Mouse (Mus musculus): ENCODE measurements at regions not wholly inside any gene's neighbourhood (a gene's known extent, or its start where the extent isn't known, plus 50 kb on each side); places are given as distances from the start of the nearest gene placed in this dataset.

GRCm38 (mm10) chr13:71612393-71613179 lies 350.9 kb downstream of the Irx1 start:
- no peaks in the 10 kb centered on the region for H3K27me3 ChIP-seq (ENCODE audit: control insufficient read depth, insufficient read depth, low read length)
- no peaks in the 10 kb centered on the region for H3K4me1 ChIP-seq (ENCODE audit: control insufficient read depth, insufficient read depth, low read length)
- ATAC-seq (ENCODE audit: insufficient read depth, low FRiP score, low TSS enrichment) = no peak
- DNase-seq (ENCODE audit: low spot score) = no peak
- no peak overlapping the region for H3K9ac ChIP-seq (ENCODE audit: low read length)
- no peak overlapping the region for H3K4me3 ChIP-seq (ENCODE audit: low read depth, low read length)
- H3K27ac ChIP-seq (ENCODE audit: low read depth, low read length) = no peak overlapping the region
- WGBS = 86% methylated on average over 7 of the region's 7 CpGs
- H3K36me3 ChIP-seq (ENCODE audit: control insufficient read depth, insufficient read depth, low read length) = no peaks in the 10 kb centered on the region
- H3K9me3 ChIP-seq (ENCODE audit: control insufficient read depth, low read length) = no peaks in the 10 kb centered on the region
- no peak overlapping the region for H3K4me2 ChIP-seq (ENCODE audit: low read depth)

GRCm38 (mm10) chr13:71582486-71582885 lies 381.0 kb downstream of the Irx1 start:
- Histone ChIP-seq H3K4me2 (ENCODE audit: low read depth) (no peak overlapping the region), H3K4me3 (ENCODE audit: low read depth, low read length) (no peak overlapping the region), H3K27me3 (ENCODE audit: control insufficient read depth, insufficient read depth, low read length) (no peaks in the 10 kb centered on the region), H3K4me1 (ENCODE audit: control insufficient read depth, insufficient read depth, low read length) (no peaks in the 10 kb centered on the region), H3K27ac (ENCODE audit: low read depth, low read length) (no peak overlapping the region), H3K9ac (ENCODE audit: low read length) (no peak overlapping the region), H3K36me3 (ENCODE audit: control insufficient read depth, insufficient read depth, low read length) (no peaks in the 10 kb centered on the region), H3K9me3 (ENCODE audit: control insufficient read depth, low read length) (no peaks in the 10 kb centered on the region)
- no peak for ATAC-seq (ENCODE audit: insufficient read depth, low FRiP score, low TSS enrichment)
- peak; percentile 32 for DNase-seq (ENCODE audit: low spot score)
- 29% methylated on average over 4 of the region's 4 CpGs for WGBS

- no peak for DNase-seq (ENCODE audit: low spot score)
- Histone ChIP-seq H3K9me3 (ENCODE audit: control insufficient read depth, low read length) (no peaks in the 10 kb centered on the region), H3K27me3 (ENCODE audit: control insufficient read depth, insufficient read depth, low read length) (no peaks in the 10 kb centered on the region), H3K9ac (ENCODE audit: low read length) (no peak overlapping the region), H3K4me3 (ENCODE audit: low read depth, low read length) (no peak overlapping the region), H3K4me1 (ENCODE audit: control insufficient read depth, insufficient read depth, low read length) (no peaks in the 10 kb centered on the region), H3K4me2 (ENCODE audit: low read depth) (no peak overlapping the region), H3K36me3 (ENCODE audit: control insufficient read depth, insufficient read depth, low read length) (no peaks in the 10 kb centered on the region), H3K27ac (ENCODE audit: low read depth, low read length) (no peak overlapping the region)
- ATAC-seq (ENCODE audit: insufficient read depth, low FRiP score, low TSS enrichment) = no peak
- WGBS = 69% methylated on average over 6 of the region's 6 CpGs
These were observed 397.6 kb downstream of the Irx1 start for GRCm38 (mm10) chr13:71565895-71566294.

GRCm38 (mm10) chr13:71565388-71565787 lies 398.1 kb downstream of the Irx1 start:
- no peaks in the 10 kb centered on the region for H3K36me3 ChIP-seq (ENCODE audit: control insufficient read depth, insufficient read depth, low read length)
- H3K27me3 ChIP-seq (ENCODE audit: control insufficient read depth, insufficient read depth, low read length) = no peaks in the 10 kb centered on the region
- H3K4me3 ChIP-seq (ENCODE audit: low read depth, low read length) = no peak overlapping the region
- no peak overlapping the region for H3K4me2 ChIP-seq (ENCODE audit: low read depth)
- H3K9me3 ChIP-seq (ENCODE audit: control insufficient read depth, low read length) = no peaks in the 10 kb centered on the region
- WGBS = 87% methylated on average over 7 of the region's 7 CpGs
- no peaks in the 10 kb centered on the region for H3K4me1 ChIP-seq (ENCODE audit: control insufficient read depth, insufficient read depth, low read length)
- no peak overlapping the region for H3K27ac ChIP-seq (ENCODE audit: low read depth, low read length)
- DNase-seq (ENCODE audit: low spot score) (no peak), ATAC-seq (ENCODE audit: insufficient read depth, low FRiP score, low TSS enrichment) (no peak)
- no peak overlapping the region for H3K9ac ChIP-seq (ENCODE audit: low read length)

- no peak overlapping the region for H3K4me2 ChIP-seq (ENCODE audit: low read depth)
- DNase-seq (ENCODE audit: low spot score) = peak; percentile 33
- no peaks in the 10 kb centered on the region; the same call in 1 of the 2 replicates for H3K4me1 ChIP-seq (ENCODE audit: control insufficient read depth, insufficient read depth, low read length)
- WGBS = 50% methylated on average over 14 of the region's 14 CpGs
- H3K9ac ChIP-seq (ENCODE audit: low read length) = no peak overlapping the region
- H3K9me3 ChIP-seq (ENCODE audit: control insufficient read depth, low read length) = no peaks in the 10 kb centered on the region
- peak; percentile 53; the same call in 1 of the 2 replicates for ATAC-seq (ENCODE audit: insufficient read depth, low FRiP score, low TSS enrichment)
- H3K4me3 ChIP-seq (ENCODE audit: low read depth, low read length) = no peak overlapping the region
- H3K36me3 ChIP-seq (ENCODE audit: control insufficient read depth, insufficient read depth, low read length) = no peaks in the 10 kb centered on the region
- no peak overlapping the region for H3K27ac ChIP-seq (ENCODE audit: low read depth, low read length)
- no peaks in the 10 kb centered on the region for H3K27me3 ChIP-seq (ENCODE audit: control insufficient read depth, insufficient read depth, low read length)
These were observed 404.9 kb downstream of the Irx1 start for GRCm38 (mm10) chr13:71558477-71559215.

- no peak overlapping the region for H3K27ac ChIP-seq (ENCODE audit: low read depth, low read length)
- no peak for ATAC-seq (ENCODE audit: insufficient read depth, low FRiP score, low TSS enrichment)
- no peaks in the 10 kb centered on the region for H3K9me3 ChIP-seq (ENCODE audit: control insufficient read depth, low read length)
- H3K4me2 ChIP-seq (ENCODE audit: low read depth) = no peak overlapping the region
- no peak overlapping the region for H3K9ac ChIP-seq (ENCODE audit: low read length)
- WGBS = 82% methylated on average over 6 of the region's 6 CpGs
- H3K4me3 ChIP-seq (ENCODE audit: low read depth, low read length) = no peak overlapping the region
- H3K36me3 ChIP-seq (ENCODE audit: control insufficient read depth, insufficient read depth, low read length) = no peaks in the 10 kb centered on the region
- H3K4me1 ChIP-seq (ENCODE audit: control insufficient read depth, insufficient read depth, low read length) = no peaks in the 10 kb centered on the region; the same call in 1 of the 2 replicates
- no peaks in the 10 kb centered on the region for H3K27me3 ChIP-seq (ENCODE audit: control insufficient read depth, insufficient read depth, low read length)
- DNase-seq (ENCODE audit: low spot score) = no peak
These were observed 408.1 kb downstream of the Irx1 start for GRCm38 (mm10) chr13:71555471-71555870.

GRCm38 (mm10) chr13:71550109-71550508 lies 413.4 kb downstream of the Irx1 start:
- no peak for DNase-seq (ENCODE audit: low spot score)
- H3K27me3 ChIP-seq (ENCODE audit: control insufficient read depth, insufficient read depth, low read length) = no peaks in the 10 kb centered on the region
- no peak overlapping the region for H3K27ac ChIP-seq (ENCODE audit: low read depth, low read length)
- H3K9ac ChIP-seq (ENCODE audit: low read length) = no peak overlapping the region
- WGBS = 61% methylated on average over 1 of the region's 1 CpGs
- no peaks in the 10 kb centered on the region for H3K9me3 ChIP-seq (ENCODE audit: control insufficient read depth, low read length)
- no peaks in the 10 kb centered on the region for H3K4me1 ChIP-seq (ENCODE audit: control insufficient read depth, insufficient read depth, low read length)
- no peaks in the 10 kb centered on the region for H3K36me3 ChIP-seq (ENCODE audit: control insufficient read depth, insufficient read depth, low read length)
- no peak for ATAC-seq (ENCODE audit: insufficient read depth, low FRiP score, low TSS enrichment)
- H3K4me2 ChIP-seq (ENCODE audit: low read depth) = no peak overlapping the region
- H3K4me3 ChIP-seq (ENCODE audit: low read depth, low read length) = no peak overlapping the region

- 86% methylated on average over 10 of the region's 10 CpGs for WGBS
- no peak overlapping the region for H3K9ac ChIP-seq (ENCODE audit: low read length)
- H3K27ac ChIP-seq (ENCODE audit: low read depth, low read length) = no peak overlapping the region
- H3K9me3 ChIP-seq (ENCODE audit: control insufficient read depth, low read length) = no peaks in the 10 kb centered on the region
- H3K4me2 ChIP-seq (ENCODE audit: low read depth) = no peak overlapping the region
- ATAC-seq (ENCODE audit: insufficient read depth, low FRiP score, low TSS enrichment) (no peak), DNase-seq (ENCODE audit: low spot score) (no peak)
- no peaks in the 10 kb centered on the region for H3K4me1 ChIP-seq (ENCODE audit: control insufficient read depth, insufficient read depth, low read length)
- H3K27me3 ChIP-seq (ENCODE audit: control insufficient read depth, insufficient read depth, low read length) = no peaks in the 10 kb centered on the region
- no peaks in the 10 kb centered on the region for H3K36me3 ChIP-seq (ENCODE audit: control insufficient read depth, insufficient read depth, low read length)
- no peak overlapping the region for H3K4me3 ChIP-seq (ENCODE audit: low read depth, low read length)
These were observed 414.2 kb downstream of the Irx1 start for GRCm38 (mm10) chr13:71549206-71549831.
